Mouse (Mus musculus) embryo, embryonic 11.5 days (tissue): ENCODE results near the gene Pogz.
"Not testable (repeated sequence)": the region's sequence is repeated elsewhere in the genome, so short reads cannot be mapped to it uniquely, and the experiment has no call there.

ENCODE experiments used
- DNase-seq: peaks from one replicate; pipeline ENCODE4 v3.0.0-alpha.2; 2012; ENCODE audit warnings: low read depth, low spot score

Pogz gene

DNA sequence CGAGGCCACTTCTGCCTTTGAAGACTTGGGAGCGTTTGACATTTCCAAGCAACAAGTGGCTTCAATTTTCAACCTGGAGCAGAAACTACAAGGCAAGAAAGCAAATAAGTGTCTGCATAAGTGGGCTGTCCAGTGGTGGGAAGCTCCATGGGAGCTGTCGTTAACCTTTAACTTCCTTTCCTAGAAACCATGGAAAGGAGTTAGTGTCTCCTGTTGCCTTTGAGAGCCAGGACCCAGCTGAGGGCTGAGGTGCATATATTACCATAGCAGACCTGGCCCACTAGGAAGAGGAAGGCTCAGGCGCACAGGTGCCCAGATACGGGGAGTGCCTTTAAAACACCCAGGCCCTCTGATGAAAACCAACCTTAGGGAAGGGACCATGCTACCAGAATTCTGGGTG is 4.7 kb upstream of the Pogz start:
- no peak for DNase-seq

DNA sequence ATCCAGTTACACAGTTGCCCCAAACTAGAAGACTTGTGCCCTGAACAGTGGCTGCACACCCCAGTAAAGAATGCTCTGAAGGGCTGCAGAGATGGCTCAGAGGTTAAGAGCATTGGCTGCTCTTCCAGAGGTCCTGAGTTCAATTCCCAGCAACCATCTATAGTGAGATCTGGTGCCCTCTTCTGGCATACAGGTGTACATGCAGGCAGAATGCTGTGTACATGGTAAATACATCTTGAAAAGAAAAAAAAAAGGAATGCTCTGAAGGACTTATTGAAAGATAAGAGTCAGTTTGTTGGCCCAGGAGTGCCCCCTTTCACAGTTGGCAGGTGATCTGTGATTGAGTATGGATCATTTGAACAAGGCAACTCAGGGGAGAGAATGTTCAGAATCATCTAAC is 4.0 kb upstream of the Pogz start:
- DNase-seq = no peak

DNA sequence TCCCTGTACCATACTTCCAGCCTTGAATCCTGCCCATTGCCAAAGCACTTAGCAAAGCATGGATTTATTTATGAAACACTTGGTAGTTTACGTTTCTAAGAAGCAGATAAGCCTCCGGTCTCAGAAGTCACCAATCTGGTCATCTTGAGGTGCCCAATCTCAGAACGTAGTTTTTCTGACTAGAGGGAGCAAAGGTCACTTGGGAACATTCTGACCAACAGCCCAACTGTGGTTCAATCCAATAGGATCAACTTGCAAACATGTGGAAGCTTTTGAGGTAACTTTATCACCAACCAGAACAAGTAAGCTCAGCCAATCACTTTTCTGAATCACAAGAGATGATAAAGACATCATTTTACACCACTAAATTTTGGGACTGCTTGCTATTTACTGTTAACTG is 2.0 kb upstream of the Pogz start:
- DNase-seq = no peak

DNA sequence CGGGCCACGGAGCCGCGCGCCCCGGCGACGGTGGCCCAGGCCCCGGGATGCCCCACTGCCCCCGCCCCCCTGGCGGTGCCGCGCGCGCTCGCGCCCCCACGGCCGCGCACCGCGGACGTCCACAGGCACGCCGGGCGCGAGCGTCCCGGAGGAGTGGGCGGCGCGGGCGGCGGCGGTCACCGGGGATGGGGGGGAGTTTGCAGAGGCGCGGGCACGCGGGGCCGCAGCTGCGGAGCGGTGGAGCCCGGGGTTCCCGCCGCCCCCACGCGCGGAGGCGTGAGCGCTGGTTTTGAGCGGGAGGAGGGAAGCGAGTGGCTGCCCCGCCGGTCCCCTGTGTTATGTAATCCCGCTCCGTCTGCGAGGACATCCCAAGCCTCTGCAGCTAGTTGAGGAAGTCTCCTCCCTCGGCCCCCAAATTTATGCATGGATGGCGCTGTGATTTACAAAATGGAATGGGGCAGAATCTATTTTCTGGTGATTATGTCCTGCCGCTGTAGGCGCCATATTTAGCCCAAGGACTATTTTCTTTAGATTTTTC is 661 bp downstream of the Pogz start:
- DNase-seq = peak; percentile 66

DNA sequence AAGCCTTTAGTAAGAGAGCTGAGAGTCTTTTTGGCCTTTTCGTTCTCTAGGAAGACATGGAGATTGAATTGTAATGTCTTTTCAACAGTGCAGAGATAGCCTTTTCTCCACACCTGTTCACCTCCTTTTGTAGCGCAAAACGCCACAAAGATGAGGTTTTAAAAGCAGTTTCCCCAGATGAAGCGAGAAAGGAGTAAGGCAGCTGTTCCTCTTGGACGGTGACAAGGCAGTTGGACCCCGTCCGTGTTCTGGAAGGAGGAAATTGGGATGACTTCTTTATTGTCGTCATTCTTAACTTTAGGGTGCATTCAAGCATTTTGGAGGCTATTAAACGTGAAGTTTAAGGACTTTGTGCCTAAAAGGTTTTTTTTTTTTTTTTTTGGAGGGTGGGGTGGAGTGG is 1.3 kb downstream of the Pogz start:
- no peak for DNase-seq

DNA sequence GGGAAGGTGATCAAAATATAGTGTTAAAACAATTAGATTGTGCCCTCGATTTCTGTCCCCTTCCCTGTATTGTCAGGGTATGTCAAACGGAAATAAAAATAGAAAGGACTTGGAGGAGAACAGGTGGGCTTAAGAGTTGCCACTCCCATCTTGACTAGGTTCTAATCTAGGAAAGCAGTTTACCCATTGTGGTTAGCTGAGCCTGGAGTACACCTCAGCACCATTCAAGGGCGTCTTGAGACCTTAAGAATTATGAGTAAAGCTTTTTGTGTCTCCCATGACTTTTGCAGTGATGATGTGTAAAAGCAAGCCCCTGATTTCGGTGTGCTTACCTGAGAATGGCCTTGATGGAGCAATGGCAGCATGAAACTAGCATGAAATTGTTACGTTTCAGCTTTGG is 1.7 kb downstream of the Pogz start:
- no peak for DNase-seq

DNA sequence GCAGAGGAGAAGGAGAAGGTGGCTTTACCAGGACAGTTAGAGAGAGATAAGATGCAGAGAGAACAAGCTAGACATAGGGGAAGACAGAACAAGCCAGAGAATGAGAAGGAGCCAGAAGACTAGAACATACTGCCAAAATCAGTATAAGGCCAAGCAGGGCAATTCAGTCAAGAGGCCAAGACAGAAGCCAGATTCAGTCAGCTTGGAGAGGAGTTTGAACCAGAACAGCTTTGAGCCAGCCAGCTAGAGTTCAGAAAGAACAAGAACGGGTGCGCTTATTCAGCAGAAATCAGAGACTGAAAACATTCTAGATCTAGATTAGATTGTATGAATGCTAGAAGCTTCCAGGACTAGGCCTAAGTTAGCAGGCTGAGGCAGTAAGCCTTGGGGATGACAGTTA is 10.0 kb downstream of the Pogz start:
- no peak for DNase-seq

DNA sequence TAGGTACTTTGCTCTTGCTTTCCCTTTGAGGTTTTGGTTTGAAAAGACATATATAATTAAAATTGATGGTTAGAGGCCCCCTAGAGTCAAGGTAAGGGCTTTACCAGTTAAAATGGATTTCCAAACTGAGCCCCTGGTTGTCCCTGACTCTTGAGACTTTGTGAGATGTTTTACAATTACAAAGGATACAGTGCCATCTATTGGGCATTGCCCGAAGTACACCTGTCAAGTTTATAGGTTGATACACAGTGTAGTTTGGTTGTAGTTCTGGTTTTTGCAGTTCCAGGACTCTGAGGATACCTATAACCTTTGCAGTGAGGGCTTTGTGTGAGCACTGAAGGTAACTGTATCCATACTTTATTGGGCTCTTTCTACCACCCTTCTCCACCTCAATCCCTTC is 12.0 kb downstream of the Pogz start:
- DNase-seq = no peak

DNA sequence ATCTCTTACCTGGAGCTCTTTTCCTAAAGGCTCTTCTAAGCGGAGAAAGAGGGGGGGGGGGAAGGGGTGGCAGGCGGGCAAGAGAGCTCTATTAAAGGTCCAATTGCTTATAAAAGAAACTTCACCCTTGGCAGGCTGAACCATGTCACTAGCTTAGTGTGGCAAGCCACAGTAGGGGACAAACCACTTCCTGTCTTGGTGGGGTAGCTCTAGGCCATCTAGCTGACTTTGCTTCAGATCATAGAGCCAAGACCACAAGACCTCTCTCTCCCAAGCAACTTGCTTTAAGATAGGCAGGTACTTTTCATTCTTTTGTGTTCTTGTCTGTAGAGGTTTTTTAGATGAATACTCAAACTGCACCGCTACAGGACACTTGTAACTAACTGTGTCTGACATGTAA is 14.4 kb downstream of the Pogz start:
- no peak for DNase-seq

DNA sequence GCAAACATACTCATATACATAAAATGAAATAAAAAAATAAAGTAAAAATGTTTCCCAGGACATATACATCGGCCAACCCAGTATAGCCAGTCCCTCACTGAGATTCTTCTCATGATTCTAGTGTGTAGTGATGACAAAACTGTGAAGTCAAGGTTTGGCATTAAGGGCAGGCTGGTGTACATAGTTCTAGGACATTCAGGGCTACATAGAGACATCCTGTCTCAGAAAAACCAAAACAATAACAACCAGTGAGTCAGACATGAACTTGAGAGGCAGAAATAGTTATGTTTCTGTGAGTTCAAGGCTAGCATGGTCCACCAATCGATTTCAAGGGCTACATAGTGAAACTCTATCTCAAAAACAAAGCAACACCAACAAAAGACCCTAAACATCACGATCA is 14.8 kb downstream of the Pogz start:
- DNase-seq = no peak

DNA sequence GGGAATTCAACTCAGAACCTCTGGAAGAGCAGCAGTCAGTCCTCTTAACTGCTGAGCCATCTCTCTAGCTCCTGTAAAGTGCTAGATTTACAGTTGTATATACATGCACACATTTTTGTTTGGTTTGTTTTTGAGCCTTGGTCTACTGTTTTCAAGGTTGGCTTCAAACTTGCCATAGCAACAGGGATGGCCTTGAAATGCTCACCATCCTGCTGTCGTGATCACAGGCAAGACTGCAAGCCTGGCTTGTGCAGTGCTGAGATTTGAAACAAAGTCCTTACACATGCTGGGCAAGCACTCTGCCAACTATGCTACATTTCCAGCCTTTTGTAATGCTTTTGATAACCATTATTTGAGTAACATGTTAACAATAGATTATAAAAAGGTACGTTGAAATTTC is 22.1 kb downstream of the Pogz start:
- DNase-seq = no peak

DNA sequence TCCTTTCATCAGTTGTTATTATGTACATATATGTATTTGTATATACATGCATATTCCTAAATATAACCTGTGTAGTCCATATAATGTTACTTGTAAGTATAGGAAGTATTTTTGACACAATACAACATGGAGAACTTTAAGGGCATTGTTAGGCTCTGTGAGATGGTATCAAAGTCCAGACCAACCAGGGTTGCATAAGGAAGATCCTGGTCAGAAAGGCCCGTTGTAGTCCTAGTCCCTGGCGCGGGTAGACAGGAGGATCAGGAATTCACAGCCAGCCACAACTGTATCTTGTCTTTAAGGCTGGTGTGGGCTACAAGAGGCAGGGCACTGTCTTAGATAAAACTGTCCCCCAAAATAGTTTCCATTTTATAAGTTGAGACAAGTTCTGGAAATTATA is 31.6 kb downstream of the Pogz start:
- no peak for DNase-seq

DNA sequence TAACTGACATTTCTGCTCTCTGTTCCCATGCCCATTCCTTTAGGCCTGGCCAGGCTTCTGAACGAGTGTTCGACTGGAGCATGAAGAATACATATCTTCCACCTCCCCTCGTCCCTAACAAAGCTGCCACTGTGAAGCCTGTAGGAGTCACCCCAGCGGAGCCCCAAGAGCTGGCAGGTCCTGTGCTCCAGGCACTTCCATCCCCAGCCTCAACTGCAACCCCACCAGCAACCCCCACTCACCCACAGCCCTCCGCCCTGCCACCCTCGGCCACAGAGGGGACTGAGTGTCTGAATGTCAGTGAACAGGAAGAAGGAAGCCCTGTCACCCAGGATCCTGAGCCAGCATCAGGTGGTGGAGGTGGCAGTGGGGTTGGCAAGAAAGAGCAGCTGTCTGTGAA is 41.3 kb downstream of the Pogz start:
- no peak for DNase-seq

DNA sequence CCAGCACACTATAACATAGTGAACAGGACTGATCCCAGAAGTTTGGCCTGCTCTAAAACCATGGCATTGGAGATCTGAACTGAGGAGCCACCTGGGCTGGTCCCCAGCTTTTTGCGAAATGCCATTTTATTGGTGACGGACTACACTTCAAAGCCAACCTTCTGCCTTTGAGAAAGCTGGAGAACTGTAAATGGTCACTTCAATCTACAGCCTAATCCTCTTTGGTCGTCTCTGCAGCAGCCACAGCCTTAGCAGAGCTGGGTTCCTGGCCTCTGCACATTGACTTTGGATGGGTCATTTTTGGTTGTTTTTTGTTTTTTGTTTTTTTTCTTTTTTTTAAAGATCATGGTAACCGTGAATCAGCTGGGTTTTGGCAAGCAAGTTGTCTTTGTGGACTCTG is 44.5 kb downstream of the Pogz start:
- no peak for DNase-seq

DNA sequence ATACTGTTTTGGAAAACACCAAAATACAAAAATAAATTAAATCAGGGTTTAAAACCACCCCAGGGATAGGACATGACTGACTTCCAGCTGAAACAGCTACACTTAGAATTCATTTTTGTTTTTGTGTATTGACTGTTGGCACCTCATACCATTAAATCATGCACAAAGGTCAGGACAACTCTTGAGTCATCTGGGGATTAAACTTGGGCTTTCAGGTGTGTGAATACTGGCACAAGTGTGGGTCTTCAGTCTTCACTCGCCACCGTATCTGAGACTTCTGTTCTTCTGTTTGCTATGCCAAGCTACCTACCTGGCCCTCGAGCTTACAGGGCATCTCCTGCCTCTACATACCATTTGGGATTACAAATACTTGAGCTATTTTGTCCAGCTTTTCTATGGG is 45.2 kb downstream of the Pogz start:
- DNase-seq = no peak

DNA sequence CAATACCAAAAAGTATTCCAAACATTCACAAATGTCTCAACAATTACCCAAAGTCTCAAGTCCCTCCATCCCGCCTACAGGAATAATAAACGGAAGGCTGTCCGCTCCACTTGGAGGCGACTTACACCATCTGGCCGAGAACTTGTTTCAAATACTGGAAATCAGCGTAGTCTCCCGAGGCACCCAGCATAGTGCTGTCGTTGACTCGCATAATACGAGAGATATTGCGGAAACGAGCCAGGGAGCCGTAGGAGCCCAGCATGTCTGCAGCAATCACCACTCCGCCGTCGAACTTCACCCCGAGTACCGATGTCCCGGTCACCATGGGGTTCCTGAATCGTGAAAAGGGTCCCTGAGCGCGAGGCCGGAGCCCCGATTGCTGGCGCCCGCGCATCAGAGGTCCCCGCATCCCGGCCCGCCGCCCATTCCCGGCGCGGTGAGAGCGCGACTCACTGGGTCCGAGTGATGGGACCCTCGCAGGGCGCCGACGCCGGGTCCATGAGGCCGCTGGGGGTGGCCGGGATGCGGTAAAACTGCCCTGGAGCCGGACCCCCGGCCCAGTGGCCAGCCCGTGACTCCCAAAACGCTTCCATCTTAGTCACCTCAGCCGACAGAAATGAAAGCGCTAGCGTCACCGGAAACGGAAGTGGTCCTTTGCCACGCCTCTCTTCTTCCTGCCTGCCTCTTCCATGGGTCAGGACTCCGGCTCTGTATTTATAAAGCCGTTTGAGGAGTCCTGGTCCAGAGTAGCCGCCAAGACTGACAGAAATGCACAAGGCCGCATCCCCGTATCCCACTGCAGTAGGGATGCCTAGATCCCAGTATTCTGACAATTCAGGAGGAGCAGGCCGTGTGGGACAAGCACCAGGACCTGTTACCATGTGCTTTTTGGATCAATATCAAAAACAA is 49.2 kb downstream of the Pogz start, which contains the start of gene Psmb4:
Gene Psmb4, minus strand, starts transcription at position 646 of the 909 bp plus-strand sequence.
- DNase-seq = peak; percentile 77

DNA sequence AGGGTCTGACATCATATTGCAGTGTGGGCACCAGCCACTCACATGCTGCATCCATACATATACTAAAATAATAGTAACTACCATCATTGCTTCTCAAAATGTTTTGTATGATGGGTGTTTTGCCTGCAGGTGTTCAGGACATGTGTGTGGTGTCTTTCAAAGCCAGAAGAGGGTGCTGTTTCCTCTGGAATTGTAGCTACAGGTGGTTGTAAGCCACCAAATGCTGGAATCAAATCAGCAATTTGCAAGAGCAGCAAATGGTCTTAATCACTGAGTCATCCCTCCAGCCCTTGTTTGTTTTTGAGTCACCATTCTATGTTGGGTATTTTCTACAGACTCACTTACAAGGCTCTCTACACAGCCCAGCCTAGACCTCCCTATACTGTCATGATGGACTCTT is 51.2 kb downstream of the Pogz start:
- peak; percentile 14 for DNase-seq

DNA sequence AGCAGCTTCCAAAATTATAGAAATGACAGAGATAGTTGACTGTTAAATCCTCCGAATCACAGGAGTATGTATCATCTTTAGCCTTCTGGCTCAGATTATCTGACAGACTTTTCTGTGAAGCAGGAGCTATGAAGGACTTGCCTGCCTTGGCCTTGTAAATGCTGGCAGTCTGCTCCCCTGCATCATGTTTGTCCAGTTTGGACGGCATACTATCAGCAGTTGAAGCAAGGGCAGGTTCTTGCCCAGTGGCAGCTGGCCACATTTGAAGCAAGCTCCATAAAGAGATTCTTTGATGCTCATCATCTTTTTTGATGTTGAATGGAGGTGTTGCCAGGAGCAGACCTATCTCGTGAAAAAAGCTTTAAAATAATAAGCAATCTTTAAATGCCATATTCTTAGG is 56.7 kb downstream of the Pogz start:
- no peak for DNase-seq

DNA sequence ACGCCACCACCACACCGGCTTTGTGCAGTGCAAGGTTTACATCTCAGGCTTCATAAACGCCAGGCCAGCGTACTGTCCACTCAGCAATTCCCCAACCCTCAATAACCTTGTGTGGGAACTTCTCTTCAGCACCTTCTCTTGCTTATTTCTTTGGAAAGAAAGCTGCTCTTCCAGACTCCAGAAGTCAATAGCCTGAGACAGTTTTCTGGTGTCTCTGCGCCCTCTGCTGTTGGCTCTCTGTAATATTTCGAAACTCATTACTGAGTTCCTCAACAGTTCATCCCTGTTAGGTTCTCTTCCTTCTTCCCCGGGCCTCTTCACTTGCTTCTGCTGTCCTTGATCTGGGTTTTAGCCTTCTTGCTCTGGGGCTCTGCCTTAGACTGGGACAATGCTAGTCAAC is 65.4 kb downstream of the Pogz start:
- DNase-seq = peak; percentile 44

DNA sequence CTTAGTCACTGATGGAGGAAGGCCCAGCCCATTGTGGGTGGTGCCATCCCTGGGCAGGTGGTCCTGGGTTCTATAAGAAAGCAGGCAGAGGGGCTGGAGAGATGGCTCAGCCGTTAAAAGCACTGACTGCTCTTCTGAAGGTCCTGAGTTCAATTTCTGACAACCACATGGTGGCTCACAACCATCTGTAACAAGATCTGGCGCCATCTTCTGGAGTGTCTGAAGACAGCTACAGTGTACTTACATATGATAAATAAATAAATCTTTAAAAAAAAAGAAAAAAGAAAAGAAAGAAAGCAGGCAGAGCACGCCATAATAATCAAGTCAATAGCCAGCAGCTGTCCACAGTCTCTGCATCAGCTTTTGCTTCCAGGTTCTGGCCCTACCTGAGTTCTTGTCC is 67.4 kb downstream of the Pogz start:
- DNase-seq = not testable (repeated sequence)

DNA sequence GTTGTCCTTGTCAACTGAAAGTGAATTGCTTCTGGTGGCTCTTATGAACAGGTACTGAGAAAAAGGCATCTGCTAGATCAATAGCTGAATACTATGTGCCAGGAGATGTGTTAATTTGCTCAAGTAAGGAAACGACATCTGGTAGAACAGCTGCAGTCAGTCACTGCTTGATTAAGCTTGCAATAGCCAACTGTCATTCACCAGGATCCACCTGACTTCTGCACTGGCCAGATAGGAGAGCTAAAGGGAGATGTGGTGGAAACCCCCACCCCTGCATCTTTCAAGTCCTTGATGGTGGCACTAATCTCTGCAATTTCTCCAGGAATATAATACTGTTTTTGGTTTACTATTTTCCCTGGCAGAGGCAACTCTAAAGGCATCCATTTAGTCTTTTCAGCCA is 69.1 kb downstream of the Pogz start:
- DNase-seq = no peak

DNA sequence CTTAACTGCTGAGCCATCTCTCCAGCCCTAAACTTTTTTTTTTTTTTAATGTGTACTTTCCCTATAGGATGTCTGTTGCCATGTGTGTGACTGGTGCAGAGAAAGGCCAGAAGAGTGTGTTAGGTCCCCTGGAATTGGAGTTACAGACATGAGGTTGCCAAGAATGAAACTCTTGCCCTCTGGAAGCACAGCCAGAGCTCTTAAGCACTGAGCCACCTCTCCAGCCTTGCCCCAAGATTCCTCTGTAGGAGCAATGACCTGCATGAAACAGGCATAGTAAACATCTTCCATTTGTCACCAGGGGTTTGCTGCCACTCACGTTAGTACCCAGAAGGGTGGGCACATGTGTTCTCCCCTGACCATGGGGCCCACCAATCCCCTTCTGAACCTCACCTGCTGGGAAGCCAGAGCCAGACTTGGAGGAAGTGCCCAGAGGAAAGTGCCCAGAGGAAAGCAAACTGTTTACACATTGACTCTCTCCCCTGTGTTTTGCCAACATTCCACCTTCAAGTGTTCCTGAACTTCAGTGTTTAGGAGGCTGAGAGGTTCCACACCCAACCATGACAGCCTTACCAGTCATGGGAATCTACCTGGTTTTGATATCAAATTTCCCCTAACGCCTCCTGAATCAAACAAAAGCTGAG is 73.8 kb downstream of the Pogz start:
- no peak for DNase-seq

DNA sequence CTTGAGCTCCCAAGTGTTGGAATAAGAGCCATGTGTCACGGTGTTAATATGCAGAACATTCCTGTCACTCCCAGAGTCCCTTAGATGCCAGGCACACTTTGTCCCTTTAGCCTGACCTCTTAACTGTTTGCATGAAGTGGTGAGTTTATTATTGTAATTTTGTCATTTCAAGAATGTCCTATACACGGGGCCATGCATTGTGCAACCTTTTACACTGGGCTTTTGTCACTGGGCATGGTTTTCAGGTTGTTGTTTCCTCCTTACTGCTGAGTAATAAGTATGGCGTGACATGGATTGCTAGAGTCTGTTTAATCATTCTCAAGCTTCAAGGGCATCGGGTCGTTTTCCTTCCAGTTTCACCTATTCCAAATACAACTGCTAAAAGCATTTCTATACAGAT is 76.4 kb downstream of the Pogz start:
- DNase-seq = no peak
